Mouse (Mus musculus) heart, embryonic 12.5 days (tissue): Measurements from ENCODE around the gene Fndc3b. TPM values are rescaled to one million over a fixed set of nuclear protein-coding genes. Genes with fewer than 3 reads are reported as not detected.

ENCODE experiments used
- ATAC-seq: fragments of 200-750 bp; cut with Nextera tagmentation; 2 replicates; pipeline ENCODE4 v1.8.0; 2017; ENCODE audit warnings: moderate TSS enrichment, moderate library complexity; ENCODE audit not compliant: insufficient number of reproducible peaks, low FRiP score
- H3K27ac ChIP-seq: fragments of 300-500 bp; sonication (generic); 2 replicates; pipeline ENCODE4 v1.5.1; 2016; ENCODE audit warnings: mild to moderate bottlenecking, moderate library complexity; ENCODE audit not compliant: poor library complexity, severe bottlenecking
- H3K27me3 ChIP-seq: fragments of 300-500 bp; sonication (generic); replicated peaks from 2 replicates; pipeline ENCODE4 v1.6.1; 2016; ENCODE audit warnings: mild to moderate bottlenecking, moderate library complexity
- H3K36me3 ChIP-seq: fragments of 300-500 bp; sonication (generic); 2 replicates; pipeline ENCODE4 v1.6.1; 2016; ENCODE audit warnings: mild to moderate bottlenecking, moderate library complexity
- H3K4me1 ChIP-seq: fragments of 300-500 bp; sonication (generic); replicated peaks from 2 replicates; pipeline ENCODE4 v1.6.1; 2016; ENCODE audit warnings: mild to moderate bottlenecking
- H3K4me2 ChIP-seq: fragments of 300-500 bp; sonication (generic); 2 replicates; pipeline ENCODE4 v1.6.1; 2016; ENCODE audit warnings: mild to moderate bottlenecking, moderate library complexity
- H3K4me3 ChIP-seq: fragments of 300-500 bp; sonication (generic); 2 replicates; pipeline ENCODE4 v1.5.1; 2016; ENCODE audit warnings: mild to moderate bottlenecking
- H3K9ac ChIP-seq: fragments of 300-500 bp; sonication (generic); 2 replicates; pipeline ENCODE4 v1.6.1; 2016; ENCODE audit warnings: mild to moderate bottlenecking, moderate library complexity
- H3K9me3 ChIP-seq: fragments of 300-500 bp; sonication (generic); replicated peaks from 2 replicates; pipeline ENCODE4 v1.6.1; 2016; ENCODE audit warnings: mild to moderate bottlenecking, moderate library complexity
- WGBS: fragments of 180-500 bp; shearing (Covaris S2); methylation state at CpG from one replicate; pipeline ENCODE4 v1.1.7; 2016; 5-methylcytosine and 5-hydroxymethylcytosine counted together
- polyA plus RNA-seq: library from polyadenylated mRNA; unstranded; fragments of >200 nt; fragmentation: Nextera tagmentation; extraction: Ambion mirVana; gene quantifications from 2 replicates; pipeline ENCODE4 v1.2.1, GENCODE M21; 2016

Gene Fndc3b
- polyA plus RNA-seq, 1 experiment from 2014 or later: 36.8 TPM

GRCm38 (mm10) chr3:27691486-27692160 lies 19.5 kb downstream of the Fndc3b start:
- Histone ChIP-seq H3K4me1 (peaks cover 82% of the 10 kb centered on the region), H3K9ac (no peak overlapping the region), H3K27ac (0 out of 2 replicates have a peak overlapping the region, but pooled peaks have one; percentile 8), H3K4me2 (no peak overlapping the region), H3K4me3 (no peak overlapping the region), H3K36me3 (peaks cover 3% of the 10 kb centered on the region; the same call in 1 of the 2 replicates), H3K27me3 (no peaks in the 10 kb centered on the region), H3K9me3 (no peaks in the 10 kb centered on the region)
- ATAC-seq: no peak
- 70% methylated on average over 9 of the region's 9 CpGs for WGBS

DNA sequence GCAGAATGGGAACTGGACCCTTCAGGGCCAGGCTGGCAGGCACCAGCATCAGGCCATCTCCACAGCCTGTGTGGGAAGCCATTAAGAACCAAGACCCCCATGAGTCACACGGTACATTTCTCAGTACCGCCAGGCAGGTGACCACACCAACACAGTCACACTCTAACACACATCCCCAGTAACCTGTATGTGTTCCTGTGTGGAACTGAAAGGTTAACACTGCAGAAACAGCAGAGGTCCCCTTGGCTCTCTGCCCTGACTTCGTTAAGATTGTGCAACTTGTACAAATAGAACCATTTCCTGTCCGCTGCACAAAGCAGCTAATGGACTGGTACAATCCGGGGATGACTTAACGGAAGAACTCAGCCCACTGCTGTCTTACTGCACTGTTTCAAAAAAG lies 21.1 kb downstream of the Fndc3b start:
- peak overlapping the region; percentile 35; the same call in 1 of the 2 replicates for H3K9ac ChIP-seq
- H3K27ac ChIP-seq: peak overlapping the region; percentile 86
- peaks cover 8% of the 10 kb centered on the region for H3K36me3 ChIP-seq
- WGBS: 47% methylated on average over 6 of the region's 6 CpGs
- no peaks in the 10 kb centered on the region for H3K27me3 ChIP-seq
- H3K4me1 ChIP-seq: peaks cover 76% of the 10 kb centered on the region
- no peaks in the 10 kb centered on the region for H3K9me3 ChIP-seq
- ATAC-seq: peak; percentile 64
- H3K4me3 ChIP-seq: no peak overlapping the region
- peak overlapping the region; percentile 43 for H3K4me2 ChIP-seq

DNA sequence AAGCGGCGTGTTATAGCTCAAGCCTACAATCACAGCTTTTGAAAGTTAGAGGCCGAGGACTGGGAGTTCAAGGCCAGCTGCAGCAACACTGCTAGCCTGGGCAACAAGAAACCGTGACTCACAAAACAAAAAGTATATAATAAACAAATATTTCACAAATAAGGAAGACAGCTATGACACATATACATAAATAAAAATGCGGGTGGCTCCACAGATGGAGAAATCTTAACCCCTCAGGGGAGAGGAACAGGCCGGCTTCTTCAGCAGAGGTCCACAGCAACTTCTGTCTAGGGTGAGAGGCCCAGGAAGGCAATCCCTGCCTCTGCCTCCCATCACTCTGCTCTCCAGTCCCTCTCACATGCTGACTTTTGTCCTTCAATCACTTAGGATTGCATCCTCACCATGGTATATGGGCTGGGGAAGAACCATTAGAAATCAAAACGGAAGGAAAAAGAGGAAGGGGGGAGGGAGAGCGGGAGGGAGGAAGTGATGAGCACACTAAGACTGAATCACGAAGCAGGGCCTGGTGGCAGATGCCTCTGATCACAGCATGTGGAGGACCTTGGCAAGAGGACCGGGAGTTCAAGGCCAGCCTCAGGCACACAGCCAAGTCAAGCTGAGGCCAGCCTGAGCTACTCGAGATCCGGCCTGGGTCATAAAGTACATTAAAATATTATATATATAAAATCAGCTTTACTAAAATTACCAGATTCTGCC lies 21.8 kb downstream of the Fndc3b start:
- Histone ChIP-seq H3K4me3 (no peak overlapping the region), H3K4me1 (peaks cover 76% of the 10 kb centered on the region), H3K4me2 (no peak overlapping the region), H3K27ac (peak overlapping the region; percentile 85), H3K36me3 (peaks cover 11% of the 10 kb centered on the region), H3K27me3 (no peaks in the 10 kb centered on the region), H3K9me3 (no peaks in the 10 kb centered on the region), H3K9ac (no peak overlapping the region)
- ATAC-seq: peak; percentile 55; the same call in 1 of the 2 replicates
- 73% methylated on average over 12 of the region's 12 CpGs for WGBS

GRCm38 (mm10) chr3:27686732-27687491 lies 24.2 kb downstream of the Fndc3b start:
- WGBS: 60% methylated on average over 19 of the region's 19 CpGs
- peaks cover 71% of the 10 kb centered on the region for H3K4me1 ChIP-seq
- peak overlapping the region; percentile 12; the same call in 1 of the 2 replicates for H3K4me2 ChIP-seq
- peaks cover 19% of the 10 kb centered on the region for H3K36me3 ChIP-seq
- ATAC-seq: no peak
- H3K27ac ChIP-seq: peak overlapping the region; percentile 66
- H3K4me3 ChIP-seq: no peak overlapping the region
- H3K27me3 ChIP-seq: no peaks in the 10 kb centered on the region
- no peaks in the 10 kb centered on the region for H3K9me3 ChIP-seq
- H3K9ac ChIP-seq: no peak overlapping the region; the same call in 1 of the 2 replicates

- Histone ChIP-seq H3K4me1 (peaks cover 60% of the 10 kb centered on the region), H3K4me3 (no peak overlapping the region), H3K4me2 (no peak overlapping the region), H3K9ac (no peak overlapping the region), H3K9me3 (no peaks in the 10 kb centered on the region), H3K36me3 (peaks cover 23% of the 10 kb centered on the region), H3K27ac (no peak overlapping the region), H3K27me3 (no peaks in the 10 kb centered on the region)
- 90% methylated on average over 14 of the region's 14 CpGs for WGBS
- no peak for ATAC-seq
Observed at GRCm38 (mm10) chr3:27685650-27686208, 25.4 kb downstream of the Fndc3b start.

GRCm38 (mm10) chr3:27685134-27685533 lies 26.0 kb downstream of the Fndc3b start:
- no peak overlapping the region for H3K4me2 ChIP-seq
- 82% methylated on average over 6 of the region's 6 CpGs for WGBS
- peaks cover 29% of the 10 kb centered on the region for H3K36me3 ChIP-seq
- ATAC-seq: no peak
- no peaks in the 10 kb centered on the region for H3K27me3 ChIP-seq
- H3K4me1 ChIP-seq: peaks cover 54% of the 10 kb centered on the region
- H3K4me3 ChIP-seq: no peak overlapping the region
- no peaks in the 10 kb centered on the region for H3K9me3 ChIP-seq
- H3K27ac ChIP-seq: no peak overlapping the region
- H3K9ac ChIP-seq: no peak overlapping the region

DNA sequence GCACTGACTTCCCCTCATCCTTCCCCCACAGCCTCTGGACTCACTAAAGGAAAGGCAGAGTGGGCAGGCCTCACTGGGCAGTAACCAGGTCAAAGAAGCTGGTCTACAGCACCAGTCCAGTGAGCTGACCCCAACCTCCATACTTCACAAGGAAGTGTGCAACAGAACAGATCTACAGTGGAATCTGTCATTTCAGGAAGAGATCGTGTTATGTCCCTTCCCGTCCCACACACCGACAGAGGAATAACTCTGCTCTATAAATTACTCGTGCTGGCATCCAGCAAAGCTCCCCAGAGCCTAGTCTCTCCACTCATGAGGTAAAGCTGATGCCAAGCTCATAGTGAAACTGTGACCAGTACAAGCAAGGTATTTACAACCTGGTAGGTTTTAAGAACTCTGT lies 27.7 kb downstream of the Fndc3b start:
- H3K9me3 ChIP-seq: no peaks in the 10 kb centered on the region
- H3K4me3 ChIP-seq: no peak overlapping the region
- no peak overlapping the region for H3K4me2 ChIP-seq
- peaks cover 36% of the 10 kb centered on the region for H3K36me3 ChIP-seq
- no peaks in the 10 kb centered on the region for H3K27me3 ChIP-seq
- H3K27ac ChIP-seq: no peak overlapping the region
- no peak for ATAC-seq
- WGBS: 58% methylated on average over 4 of the region's 4 CpGs
- H3K4me1 ChIP-seq: peaks cover 37% of the 10 kb centered on the region
- H3K9ac ChIP-seq: no peak overlapping the region

GRCm38 (mm10) chr3:27677574-27677973 lies 33.5 kb downstream of the Fndc3b start:
- H3K4me1 ChIP-seq: peaks cover 49% of the 10 kb centered on the region
- H3K36me3 ChIP-seq: peaks cover 23% of the 10 kb centered on the region

DNA sequence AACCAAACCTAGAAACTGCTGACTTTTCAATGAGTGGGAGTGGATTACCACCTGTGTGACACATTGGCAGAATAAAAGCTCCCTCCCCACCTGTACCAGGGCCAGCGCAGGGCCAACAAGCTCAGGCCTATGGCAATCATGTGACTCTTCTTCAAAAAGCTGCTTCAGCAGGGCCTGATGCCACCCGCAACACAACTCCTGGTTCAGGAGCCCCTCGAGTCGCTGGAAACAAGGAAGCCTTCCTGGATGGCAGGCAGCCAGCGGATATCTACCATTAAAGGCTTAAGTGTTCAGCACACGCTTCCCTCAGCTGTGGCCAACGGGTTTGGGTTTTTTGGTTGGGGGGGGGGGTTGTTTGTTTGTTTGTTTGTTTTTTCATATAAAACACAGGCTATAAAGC lies 37.4 kb downstream of the Fndc3b start:
- Histone ChIP-seq H3K9me3 (no peaks in the 10 kb centered on the region), H3K4me2 (no peak overlapping the region), H3K27me3 (no peaks in the 10 kb centered on the region), H3K36me3 (peaks cover 3% of the 10 kb centered on the region), H3K27ac (peak overlapping the region; percentile 71), H3K4me3 (no peak overlapping the region), H3K4me1 (peaks cover 86% of the 10 kb centered on the region), H3K9ac (no peak overlapping the region)
- 41% methylated on average over 7 of the region's 7 CpGs for WGBS
- no peak for ATAC-seq

More at GRCm38 (mm10) chr3:27677574-27677973, 33.5 kb downstream of the Fndc3b start:
- ATAC-seq: no peak
- no peak overlapping the region for H3K4me3 ChIP-seq
- no peaks in the 10 kb centered on the region for H3K9me3 ChIP-seq
- H3K4me2 ChIP-seq: no peak overlapping the region
- 76% methylated on average over 6 of the region's 6 CpGs for WGBS
- no peak overlapping the region for H3K27ac ChIP-seq
- no peak overlapping the region for H3K9ac ChIP-seq
- H3K27me3 ChIP-seq: no peaks in the 10 kb centered on the region

DNA sequence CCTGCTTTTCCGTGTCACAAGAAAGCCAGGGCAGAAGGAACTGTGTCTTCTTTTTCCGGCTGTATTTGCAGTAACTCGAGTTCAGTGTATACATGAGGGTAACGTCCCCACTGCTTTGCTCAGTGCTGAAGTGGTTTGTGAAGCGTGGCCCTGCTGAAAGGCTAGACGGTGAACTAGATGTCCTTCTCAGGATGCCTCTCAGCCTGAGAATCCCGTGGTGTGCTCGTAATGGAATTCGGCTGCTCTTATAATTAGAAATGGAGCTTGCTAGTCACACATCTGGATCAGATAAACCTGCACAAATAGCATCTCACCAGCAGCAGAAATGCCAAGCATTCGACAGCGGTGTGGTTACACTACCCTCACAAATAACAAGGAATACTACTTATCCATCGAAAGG lies 40.7 kb downstream of the Fndc3b start:
- no peak overlapping the region for H3K4me3 ChIP-seq

More for the DNA sequence above, 40.7 kb downstream of the Fndc3b start:
- H3K9ac ChIP-seq: no peak overlapping the region
- H3K4me1 ChIP-seq: peaks cover 89% of the 10 kb centered on the region
- H3K27me3 ChIP-seq: no peaks in the 10 kb centered on the region
- no peaks in the 10 kb centered on the region; the same call in 1 of the 2 replicates for H3K36me3 ChIP-seq
- no peaks in the 10 kb centered on the region for H3K9me3 ChIP-seq
- no peak for ATAC-seq
- 36% methylated on average over 12 of the region's 12 CpGs for WGBS
- H3K27ac ChIP-seq: peak overlapping the region; percentile 87
- H3K4me2 ChIP-seq: no peak overlapping the region
